In the genomic region with DNA sequence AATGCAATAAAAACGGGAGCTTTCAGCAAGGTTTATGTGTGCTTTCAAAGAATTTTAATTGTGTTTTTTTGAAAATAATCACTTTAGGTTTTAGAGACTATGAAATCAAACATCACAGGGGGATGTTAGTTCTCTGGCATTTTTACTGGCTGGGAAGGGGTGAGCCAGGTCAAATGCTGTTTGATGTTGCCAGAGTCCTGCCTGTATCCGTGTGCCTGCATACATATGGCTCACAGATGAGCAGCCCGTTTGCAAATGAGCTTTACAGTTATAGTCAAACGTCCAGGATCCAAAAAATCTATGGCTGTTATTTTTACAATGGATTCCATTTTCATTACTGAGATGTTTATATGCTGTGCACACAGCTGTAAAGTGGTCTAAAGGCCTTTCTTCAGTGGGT, we compare ENCODE assay signal across 14 mouse cellular contexts.
DNase-seq lines count a peak whose midpoint lies in the region; ATAC-seq lines count a peak whose summit lies in the region.
"Had no signal": no experiment of that assay in that cellular context is flagged by ENCODE, and none has a peak within 500 bp of the region (broad histone marks: within the 10 kb centered on the region; RNA-seq: fewer than 3 reads in every experiment).

No protein-coding gene starts in this region.

- ATAC-seq in forebrain, embryonic 13.5 days, result peak; percentile 26; the same call in 1 of the 2 replicates
- no peak for ATAC-seq in forebrain, embryonic 15.5 days (replicated peaks)
- 0 out of 2 replicates have a peak, but pooled peaks have one; percentile 40 for ATAC-seq in midbrain, embryonic 15.5 days (replicated peaks)
- ATAC-seq in inflammation-experienced regulatory T-cells, adult 6 months, result no peak
- ATAC-seq: Patski had no signal

- H3K4me2 ChIP-seq in forebrain, embryonic 13.5 days, result no peak overlapping the region
- H3K4me2 ChIP-seq in forebrain, embryonic 15.5 days (replicated peaks), result no peak overlapping the region
- H3K4me2 ChIP-seq in midbrain, embryonic 15.5 days, result no peak overlapping the region

- no peaks in the 10 kb centered on the region for H3K27me3 ChIP-seq in forebrain, embryonic 13.5 days
- no peaks in the 10 kb centered on the region for H3K27me3 ChIP-seq in forebrain, embryonic 15.5 days
- H3K27me3 ChIP-seq in midbrain, embryonic 15.5 days (replicated peaks), result no peaks in the 10 kb centered on the region
- H3K27me3 ChIP-seq: Patski had no signal

- no peak overlapping the region for H3K4me3 ChIP-seq in forebrain, embryonic 13.5 days
- H3K4me3 ChIP-seq in forebrain, embryonic 15.5 days, result no peak overlapping the region
- no peak overlapping the region for H3K4me3 ChIP-seq in midbrain, embryonic 15.5 days
- H3K4me3 ChIP-seq: heart, adult 2 months had no signal

- no peaks in the 10 kb centered on the region for H3K36me3 ChIP-seq in forebrain, embryonic 13.5 days (ENCODE audit: poor library complexity, severe bottlenecking)
- no peaks in the 10 kb centered on the region for H3K36me3 ChIP-seq in forebrain, embryonic 15.5 days
- H3K36me3 ChIP-seq in midbrain, embryonic 15.5 days (replicated peaks), result no peaks in the 10 kb centered on the region

- peaks cover 13% of the 10 kb centered on the region; the same call in 1 of the 2 replicates for H3K4me1 ChIP-seq in forebrain, embryonic 13.5 days
- H3K4me1 ChIP-seq in forebrain, embryonic 15.5 days, result peaks cover 21% of the 10 kb centered on the region
- peaks cover 15% of the 10 kb centered on the region; the same call in 1 of the 2 replicates for H3K4me1 ChIP-seq in midbrain, embryonic 15.5 days

- no peaks in the 10 kb centered on the region for H3K9me3 ChIP-seq in forebrain, embryonic 13.5 days (replicated peaks)
- no peaks in the 10 kb centered on the region for H3K9me3 ChIP-seq in forebrain, embryonic 15.5 days
- H3K9me3 ChIP-seq in midbrain, embryonic 15.5 days, result no peaks in the 10 kb centered on the region

- H3K9ac ChIP-seq in forebrain, embryonic 13.5 days, result no peak overlapping the region
- H3K9ac ChIP-seq in forebrain, embryonic 15.5 days (replicated peaks), result no peak overlapping the region
- no peak overlapping the region for H3K9ac ChIP-seq in midbrain, embryonic 15.5 days

- DNase-seq in embryo, embryonic 10.5 days (ENCODE audit: low spot score), result peak; percentile 55
- DNase-seq in forelimb bud, embryonic 11.5 days (ENCODE audit: low read depth, low spot score), result peak; percentile 79
- DNase-seq in frontal cortex, postnatal 10 days (ENCODE audit: low spot score in 2 of 2), result no peak
- no peak for DNase-seq in right cerebral cortex, postnatal 4 days
- DNase-seq: adrenal gland, postnatal 36 days; cerebellum, postnatal 25 days; heart, adult 2 months; lung, adult 2 months; lung, postnatal 4 days had no signal

- 22% methylated on average over 4 of the region's 4 CpGs for WGBS in forebrain, embryonic 13.5 days
- 11% methylated on average over 4 of the region's 4 CpGs for WGBS in forebrain, embryonic 15.5 days
- WGBS in midbrain, embryonic 15.5 days, result 32% methylated on average over 4 of the region's 4 CpGs

- H3K27ac ChIP-seq in forebrain, embryonic 13.5 days, result no peak overlapping the region
- H3K27ac ChIP-seq in forebrain, embryonic 15.5 days (replicated peaks), result no peak overlapping the region
- peak overlapping the region; percentile 11; the same call in 1 of the 2 replicates for H3K27ac ChIP-seq in midbrain, embryonic 15.5 days
- H3K27ac ChIP-seq: heart, adult 2 months had no signal

Comparison
In these comparisons a context has a peak if more than half of its experiments do, and no peak if none do; other contexts are left out.
1. ATAC-seq: peak in forebrain, embryonic 13.5 days (single experiment) and midbrain, embryonic 15.5 days (single experiment); none in forebrain, embryonic 15.5 days (single experiment) and inflammation-experienced regulatory T-cells, adult 6 months (single experiment).
2. DNase-seq: peak in embryo, embryonic 10.5 days (single experiment) and forelimb bud, embryonic 11.5 days (single experiment); none in frontal cortex, postnatal 10 days (0 of 2) and right cerebral cortex, postnatal 4 days (single experiment).